Mouse (Mus musculus) E14TG2a.4 (cell line): ENCODE measurements around the gene Greb1.

Experiments
- CTCF ChIP-seq: conservative IDR thresholded peaks from 2 replicates; pipeline ENCODE4 v1.5.1; 2014; ENCODE audit warnings: low read length
- POU5F1 ChIP-seq: IDR thresholded peaks from 2 replicates; pipeline ENCODE4 v1.6.1; 2014; ENCODE audit warnings: low read length, borderline replicate concordance

- no peak for TF ChIP-seq CTCF
- TF ChIP-seq POU5F1, result no peak
These were observed 35.8 kb downstream of the Greb1 start for GRCm38 (mm10) chr12:16764776-16765445.
